Mouse (Mus musculus): ENCODE data around the gene Gaa.
"Not testable (repeated sequence)": the region's sequence is repeated elsewhere in the genome, so short reads cannot be mapped to it uniquely, and the experiment has no call there.

Gene Gaa

DNA sequence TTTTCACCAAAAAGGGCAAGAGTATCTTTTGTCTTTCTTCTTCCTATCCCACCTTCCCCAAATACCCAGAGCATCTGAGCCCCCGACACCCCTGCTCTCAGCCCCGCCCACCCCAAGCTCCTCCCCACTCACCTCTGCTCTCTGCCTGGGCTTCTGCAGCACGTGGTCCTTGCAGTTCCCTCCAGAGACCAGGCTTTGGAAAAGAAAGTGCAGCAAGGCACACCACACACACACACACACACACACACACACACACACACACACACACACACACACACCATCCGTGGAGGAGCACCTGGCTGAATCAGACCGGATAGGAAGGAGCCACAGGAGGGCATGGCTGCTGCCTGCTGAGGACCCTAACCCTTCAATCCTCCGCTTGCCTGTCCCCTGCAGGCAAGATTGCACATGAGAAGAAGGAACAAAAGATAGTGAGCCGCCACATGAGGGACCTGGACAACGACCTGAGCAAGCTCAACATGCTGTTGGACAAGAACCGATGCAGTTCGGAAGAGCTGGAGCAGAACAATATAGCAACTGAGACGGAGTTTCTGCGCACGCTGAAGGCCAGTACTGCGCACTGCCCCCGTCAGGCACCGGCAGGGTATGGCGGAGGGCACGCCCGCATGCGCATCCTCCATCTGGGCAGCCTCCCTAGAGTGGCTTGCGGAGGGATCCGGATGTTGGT, 14.7 kb upstream of the Gaa start:
- DNase-seq (ENCODE audit: low read depth), result no peak

DNA sequence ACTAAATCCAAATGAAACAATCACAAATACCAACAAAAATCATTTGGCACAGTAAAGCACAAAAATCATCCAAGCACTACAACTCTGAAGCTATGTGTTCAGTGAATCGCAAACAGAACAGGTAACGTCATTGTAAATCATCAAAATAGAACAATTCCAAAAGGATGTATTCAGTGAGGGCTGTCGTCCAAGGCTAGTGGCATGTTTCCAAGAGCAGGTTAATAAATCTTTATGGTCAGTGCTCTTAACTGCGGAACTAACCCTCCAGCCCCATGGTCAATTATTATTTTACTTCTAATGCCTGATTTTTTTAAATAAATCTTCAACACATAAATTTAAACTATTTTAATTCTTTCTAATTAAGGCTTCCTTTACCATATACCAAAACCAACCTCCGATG, 11.1 kb upstream of the Gaa start:
- DNase-seq (ENCODE audit: low read depth), result not testable (repeated sequence)

DNA sequence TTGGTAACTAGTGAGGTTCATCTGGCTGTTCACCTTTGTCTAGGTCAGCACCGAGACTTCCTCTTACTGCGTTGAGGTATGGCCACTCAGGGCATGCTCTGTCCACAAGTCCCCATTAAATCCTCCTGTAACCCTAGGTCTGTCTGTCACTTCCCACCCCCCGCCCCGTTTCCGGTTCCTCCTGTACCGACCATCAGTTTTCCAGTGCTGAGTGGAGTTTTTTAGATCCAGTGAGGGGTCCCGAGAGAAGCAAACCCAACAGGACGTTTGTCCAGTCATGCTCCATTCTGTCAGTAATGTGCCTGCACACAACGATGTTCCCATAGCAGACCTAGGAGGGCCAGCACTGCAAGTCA, 9.5 kb upstream of the Gaa start:
- no peak for DNase-seq (ENCODE audit: low read depth)

DNA sequence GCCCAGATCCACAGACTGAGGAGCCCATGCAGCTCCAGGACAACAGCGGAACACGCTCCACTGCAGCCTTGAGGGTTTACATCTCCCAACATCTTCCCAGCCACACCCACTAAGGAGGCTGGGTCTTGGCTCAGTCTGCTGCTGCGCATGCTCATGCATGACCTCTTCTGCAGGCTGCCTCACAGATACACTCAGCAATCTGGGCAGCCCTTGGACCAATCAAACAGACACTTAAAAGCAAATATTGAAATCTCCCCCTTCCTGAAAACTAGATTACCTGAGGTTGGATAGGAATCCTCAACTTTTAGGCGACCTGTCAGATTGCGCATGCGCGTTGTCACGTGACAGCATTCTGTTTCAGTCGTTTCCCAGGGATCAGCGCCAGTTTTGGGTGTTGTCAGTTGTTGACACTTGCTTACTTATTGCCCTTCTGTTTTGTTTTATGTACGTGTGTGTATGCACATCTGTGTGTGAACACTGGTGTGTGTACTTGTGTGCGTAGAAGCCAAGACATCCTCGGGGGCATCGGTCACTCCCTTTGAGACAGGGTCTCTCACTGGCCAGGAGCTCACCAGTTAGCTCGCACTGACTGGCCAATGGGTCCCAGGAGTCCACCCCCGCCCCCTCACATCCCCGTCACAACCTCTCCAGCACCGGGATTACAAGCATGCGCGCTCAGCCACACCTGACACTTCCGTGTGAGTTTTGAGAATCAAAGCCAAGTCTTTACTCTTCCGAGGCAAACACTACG, 8.9 kb upstream of the Gaa start:
- peak; percentile 88 for DNase-seq (ENCODE audit: low read depth)

DNA sequence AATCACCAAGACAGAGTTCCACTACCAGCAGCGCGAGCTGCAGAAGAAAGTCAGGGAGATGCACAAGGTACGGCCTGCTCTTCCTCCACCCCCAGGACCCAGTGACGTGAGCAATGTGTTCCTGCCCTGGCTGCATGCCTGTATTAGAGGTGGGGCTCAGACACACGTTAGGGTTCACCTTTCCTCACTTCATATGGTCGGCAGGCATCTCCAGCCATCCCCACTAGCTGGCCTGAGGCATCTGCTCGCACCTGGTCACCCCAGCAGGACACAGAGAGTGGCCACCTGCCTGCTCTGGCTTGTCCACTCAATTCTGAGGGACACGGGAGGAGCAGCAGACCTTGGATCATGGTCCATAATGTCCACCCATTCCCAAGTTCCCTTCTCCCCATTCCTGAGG, 7.7 kb upstream of the Gaa start:
- DNase-seq (ENCODE audit: low read depth), result no peak

DNA sequence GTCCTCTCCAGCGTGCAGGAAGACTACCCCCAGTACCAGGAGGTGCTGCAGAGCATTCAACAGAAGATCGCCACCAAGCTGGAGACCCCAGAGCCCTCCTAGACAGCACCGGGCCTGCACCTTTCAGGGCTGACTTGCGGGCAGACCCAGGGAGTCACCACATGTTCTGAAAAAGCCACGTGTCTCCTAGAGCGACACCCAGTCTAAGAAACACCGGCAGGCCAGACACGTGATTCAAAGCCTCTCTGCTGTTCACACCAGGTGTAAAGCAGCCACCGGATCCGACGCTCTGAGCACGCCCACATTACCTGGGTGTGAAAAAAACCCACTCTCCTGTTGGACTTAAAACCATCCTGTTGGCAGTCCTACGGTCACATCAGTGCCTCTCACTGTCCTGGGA, 3.3 kb upstream of the Gaa start:
- no peak for DNase-seq (ENCODE audit: low read depth)

DNA sequence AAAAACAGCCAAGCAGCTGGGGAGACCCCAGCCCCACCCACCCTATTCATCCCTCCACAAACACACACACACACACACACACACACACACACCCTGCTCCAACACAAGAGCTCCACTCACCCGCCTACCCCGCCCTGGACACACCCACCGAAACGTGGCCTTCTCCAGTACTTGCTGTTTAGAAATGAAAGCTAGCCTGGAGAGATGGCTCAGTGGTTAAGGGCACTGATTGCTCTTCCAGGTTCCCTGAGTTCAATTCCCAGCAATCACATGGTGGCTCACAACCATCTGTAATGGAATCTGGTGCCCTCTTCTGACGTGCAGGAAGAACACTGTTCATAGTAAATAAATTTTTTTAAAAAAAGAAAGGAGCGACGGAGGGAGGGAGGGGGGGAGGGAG, 1.9 kb upstream of the Gaa start:
- DNase-seq (ENCODE audit: low read depth), result no peak

DNA sequence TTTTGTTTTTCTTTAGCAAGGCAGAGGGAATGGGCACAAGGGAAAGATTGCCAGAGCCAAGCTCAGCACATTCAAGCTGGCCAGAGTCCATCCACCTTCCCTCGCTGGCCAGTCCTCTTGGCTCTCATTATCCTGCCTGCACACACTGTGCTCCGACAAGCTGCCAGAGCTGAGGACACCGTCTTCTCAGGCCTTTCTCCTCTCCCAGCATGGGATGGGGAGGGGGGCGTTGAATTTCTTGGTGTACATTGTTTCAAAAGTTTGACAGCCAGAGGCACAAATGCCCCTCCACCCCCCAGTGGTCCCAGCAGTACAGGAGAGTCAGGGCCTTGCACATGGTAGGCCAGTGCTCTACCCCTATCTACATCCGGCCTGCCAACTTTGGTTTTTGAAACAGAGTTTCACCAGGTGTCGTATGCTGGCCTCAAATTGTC, 429 bp upstream of the Gaa start:
- DNase-seq (ENCODE audit: low read depth), result no peak

DNA sequence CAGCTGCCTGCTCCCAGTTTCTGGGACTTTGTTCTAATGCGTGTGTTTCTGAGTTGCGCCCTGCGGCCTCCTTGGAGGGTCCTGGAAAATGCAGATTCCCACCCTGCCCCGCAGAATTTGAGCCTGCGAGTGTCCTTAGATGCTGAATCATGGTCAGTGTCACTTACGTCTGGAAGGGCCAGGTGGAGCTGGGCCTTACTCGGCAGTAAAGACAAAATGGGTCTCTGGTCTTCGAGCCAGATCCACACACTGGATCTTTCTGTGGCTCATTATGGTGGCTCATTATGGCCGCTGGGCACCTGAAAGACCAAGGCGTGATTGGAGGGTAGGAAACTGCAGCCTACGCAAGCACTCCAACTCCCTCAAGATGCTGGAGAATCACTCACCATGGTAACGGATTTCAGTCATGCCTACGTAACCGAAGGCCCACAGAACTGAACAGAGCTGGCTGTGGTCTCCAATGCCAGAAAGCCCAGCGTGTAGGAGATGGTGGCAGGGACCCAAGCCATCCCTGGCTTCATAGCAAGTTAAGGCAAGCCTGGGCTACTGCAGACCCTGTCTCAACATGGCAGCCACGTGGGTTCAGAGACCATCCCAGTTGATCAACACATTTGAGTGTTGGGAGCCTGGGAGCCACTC, 989 bp downstream of the Gaa start:
- no peak for DNase-seq (ENCODE audit: low read depth)

DNA sequence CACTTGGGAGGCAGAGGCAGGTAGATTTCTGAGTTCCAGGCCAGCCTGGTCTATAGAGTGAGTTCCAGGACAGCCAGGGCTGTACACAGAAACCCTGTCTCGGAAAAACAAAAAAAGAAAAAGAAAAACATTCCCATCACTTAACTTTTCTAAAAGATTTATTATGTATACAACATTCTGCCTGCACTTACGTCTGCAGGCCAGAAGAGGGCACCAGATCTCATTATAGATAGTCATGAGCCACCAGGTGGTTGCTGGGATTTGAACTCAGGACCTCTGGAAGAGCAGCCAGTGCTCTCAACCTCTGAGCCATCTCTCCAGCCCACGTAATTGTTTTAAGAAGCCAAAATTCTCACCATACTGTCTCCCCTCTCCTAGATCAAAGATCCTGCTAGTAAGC, 4.8 kb downstream of the Gaa start:
- not testable (repeated sequence) for DNase-seq (ENCODE audit: low read depth)

DNA sequence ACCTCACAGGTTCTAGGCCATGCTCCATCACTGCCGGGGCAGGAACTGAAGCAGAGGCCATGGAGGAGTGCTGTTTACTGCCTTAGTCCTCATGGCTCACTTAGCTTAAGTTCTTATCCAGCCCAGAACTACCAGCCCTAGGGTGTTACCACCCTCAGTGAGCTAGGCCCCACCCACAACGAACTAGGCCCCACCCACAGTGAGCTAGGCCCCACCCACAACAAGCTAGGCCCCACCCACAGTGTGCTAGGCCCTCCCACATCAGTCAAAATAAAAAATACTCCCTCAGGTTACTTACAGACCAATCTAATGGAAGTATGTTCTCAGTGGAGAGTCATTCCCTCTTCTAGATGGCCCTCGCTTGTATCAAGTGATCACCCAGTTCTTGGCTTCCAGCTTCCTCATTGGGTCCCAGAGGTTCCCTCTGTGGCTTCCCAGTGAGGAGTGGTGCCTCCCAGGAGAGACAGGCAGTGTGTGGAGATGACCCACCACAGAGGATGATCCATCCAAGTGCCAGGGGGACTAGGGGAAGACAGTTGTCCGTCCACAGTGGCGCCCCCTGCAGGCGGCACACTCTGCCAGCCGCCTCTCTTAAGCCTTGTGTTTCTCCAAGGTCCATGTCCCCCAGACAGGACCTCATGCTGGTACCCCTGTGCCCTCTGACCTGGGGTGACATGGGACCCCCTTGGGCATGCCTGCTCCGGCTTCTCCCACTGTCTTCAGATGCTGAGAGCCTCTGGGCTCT, 5.7 kb downstream of the Gaa start:
- no peak for DNase-seq (ENCODE audit: low read depth)

DNA sequence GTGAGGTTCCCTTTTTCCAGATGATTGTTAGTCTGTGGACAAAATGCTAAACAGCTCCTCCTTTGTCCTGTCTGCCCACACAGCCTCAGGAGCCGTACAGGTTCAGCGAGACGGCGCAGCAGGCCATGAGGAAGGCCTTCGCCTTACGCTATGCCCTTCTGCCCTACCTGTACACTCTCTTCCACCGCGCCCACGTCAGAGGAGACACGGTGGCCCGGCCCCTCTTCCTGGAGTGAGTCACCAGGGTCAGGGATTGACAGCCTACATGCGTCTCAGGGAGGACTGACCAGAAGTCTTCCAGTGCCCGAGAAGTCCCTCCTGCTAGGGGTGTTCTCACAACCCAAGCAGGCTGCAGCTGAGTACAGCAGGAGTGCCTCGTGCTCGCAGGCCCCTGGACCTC, 13.3 kb downstream of the Gaa start:
- DNase-seq (ENCODE audit: low read depth), result no peak

DNA sequence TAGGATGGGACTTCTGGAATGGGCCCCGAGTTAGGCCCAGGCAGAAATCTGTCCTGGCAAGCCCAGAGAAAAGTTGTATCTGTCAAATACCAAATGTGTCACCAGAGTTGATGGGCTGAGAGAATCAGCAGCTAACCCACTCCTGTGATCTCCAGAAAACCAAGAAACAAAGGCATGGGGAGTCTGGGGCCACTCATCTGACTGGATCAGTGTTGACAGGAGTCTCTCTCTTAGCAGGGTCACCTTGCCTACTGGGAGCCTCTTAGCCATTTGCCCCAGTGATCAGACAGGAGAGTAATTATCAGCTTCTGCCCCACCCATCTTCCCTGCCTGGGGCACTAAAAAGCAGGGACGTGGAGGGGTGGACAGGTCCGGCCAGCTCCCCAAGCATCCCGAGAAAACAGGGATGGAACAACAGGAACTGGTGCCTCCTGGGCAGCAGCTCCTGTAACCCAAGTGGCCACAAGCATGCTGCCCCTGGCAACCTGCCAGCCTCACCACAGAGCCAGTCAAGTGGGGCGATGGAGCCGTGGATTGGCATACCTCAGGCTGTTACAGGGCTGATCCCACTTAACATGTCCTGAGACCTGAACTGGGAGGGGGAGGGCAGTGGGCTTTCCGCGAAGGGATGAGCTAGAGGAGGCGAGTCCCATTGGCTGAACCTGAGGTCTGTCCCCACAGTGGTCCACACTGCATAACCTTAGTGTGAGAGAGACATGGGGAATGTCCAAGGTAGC, 18.3 kb downstream of the Gaa start:
- peak; percentile 33 for DNase-seq (ENCODE audit: low read depth)

DNA sequence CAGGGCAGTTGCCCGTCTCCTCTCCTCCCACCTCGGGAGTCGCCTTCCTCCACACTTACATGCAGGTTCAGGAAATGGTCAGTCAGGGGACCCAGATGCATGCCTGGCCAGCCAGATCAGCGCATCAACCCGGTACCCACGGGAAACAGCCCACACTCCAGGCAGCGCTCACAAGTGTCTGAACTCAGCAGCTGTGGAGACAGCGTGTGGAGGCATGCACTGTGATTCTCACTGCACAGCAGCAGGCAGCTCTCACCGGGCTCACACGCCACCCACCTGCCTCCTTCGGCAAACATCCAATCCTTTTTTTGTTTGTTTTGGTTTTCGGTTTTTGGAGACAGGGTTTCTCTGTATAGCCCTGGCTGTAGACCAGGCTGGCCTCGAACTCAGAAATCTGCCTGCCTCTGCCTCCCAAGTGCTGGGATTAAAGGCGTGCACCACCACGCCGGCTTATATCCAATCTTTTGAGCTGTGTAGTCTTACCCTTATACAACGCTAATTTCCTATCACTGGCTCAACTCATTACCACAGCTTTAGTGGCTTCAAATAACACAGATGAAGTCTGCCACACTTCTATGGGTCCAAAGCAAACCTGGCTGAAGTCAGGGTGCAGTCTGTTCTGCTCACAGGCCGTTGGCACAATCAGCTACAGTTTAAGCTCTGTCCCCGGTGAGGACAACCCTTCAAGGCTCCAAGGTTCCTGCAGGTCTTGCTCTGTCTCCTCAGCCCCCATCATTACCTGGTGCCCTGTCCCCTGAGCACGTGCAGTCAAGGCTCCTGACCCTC, 19.7 kb downstream of the Gaa start:
- no peak for DNase-seq (ENCODE audit: low read depth)

DNA sequence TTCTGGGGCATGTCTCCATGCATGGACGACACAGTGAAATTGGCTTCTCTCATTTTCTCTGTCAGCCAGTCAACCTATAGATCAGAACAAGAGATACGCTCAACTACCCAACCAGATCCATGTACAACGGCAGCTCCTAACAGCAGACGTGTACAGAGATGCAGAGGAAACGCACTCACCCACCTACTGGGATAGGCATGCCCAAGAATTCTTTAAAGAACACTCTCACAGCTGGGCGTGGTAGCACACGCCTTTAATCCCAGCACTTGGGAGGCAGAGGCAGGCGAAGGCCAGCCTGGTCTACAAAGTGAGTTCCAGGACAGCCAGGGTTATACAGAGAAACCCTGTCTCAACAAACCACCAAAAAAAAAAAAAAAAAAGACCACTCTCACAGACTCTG, 25.2 kb downstream of the Gaa start:
- not testable (repeated sequence) for DNase-seq (ENCODE audit: low read depth)

DNA sequence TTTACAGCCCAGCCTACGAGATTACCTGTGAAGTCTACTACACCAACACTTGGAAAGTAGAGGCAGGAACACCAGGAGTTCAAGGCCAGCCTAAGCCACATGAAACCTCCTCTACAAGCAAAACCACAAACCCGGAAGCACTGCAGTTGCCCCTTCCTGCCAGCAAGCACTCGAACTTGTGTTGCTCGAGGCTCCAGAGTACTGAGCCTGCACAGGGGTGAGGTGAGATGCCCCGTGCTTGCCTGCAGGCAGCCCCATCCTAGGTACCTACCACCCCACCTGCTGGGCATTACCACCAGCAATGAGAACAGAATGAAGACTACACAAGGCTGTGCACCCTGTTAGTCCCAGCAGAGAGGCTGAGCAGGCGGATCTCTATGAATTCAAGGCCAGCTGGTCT, 30.3 kb downstream of the Gaa start:
- DNase-seq (ENCODE audit: low read depth), result peak; percentile 77

DNA sequence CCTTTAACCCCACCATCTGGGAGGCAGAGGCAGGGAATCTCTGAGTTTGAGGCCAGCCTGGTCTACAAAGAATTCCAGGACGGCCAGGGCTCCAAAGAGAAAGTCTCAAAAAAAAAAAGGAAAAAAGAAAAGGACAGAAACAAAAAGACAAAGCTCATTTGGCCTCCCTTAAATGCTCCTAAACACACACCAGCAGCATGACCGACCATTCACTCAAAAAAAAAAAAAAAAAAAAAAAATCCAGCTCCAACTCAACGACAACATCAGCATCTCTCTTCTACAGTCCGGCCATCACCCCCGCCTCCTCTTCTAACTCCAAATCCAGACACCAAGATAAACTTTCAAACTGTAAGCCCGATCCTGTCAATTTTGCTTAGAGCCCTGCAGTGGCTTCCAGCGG, 31.2 kb downstream of the Gaa start:
- DNase-seq (ENCODE audit: low read depth), result no peak

DNA sequence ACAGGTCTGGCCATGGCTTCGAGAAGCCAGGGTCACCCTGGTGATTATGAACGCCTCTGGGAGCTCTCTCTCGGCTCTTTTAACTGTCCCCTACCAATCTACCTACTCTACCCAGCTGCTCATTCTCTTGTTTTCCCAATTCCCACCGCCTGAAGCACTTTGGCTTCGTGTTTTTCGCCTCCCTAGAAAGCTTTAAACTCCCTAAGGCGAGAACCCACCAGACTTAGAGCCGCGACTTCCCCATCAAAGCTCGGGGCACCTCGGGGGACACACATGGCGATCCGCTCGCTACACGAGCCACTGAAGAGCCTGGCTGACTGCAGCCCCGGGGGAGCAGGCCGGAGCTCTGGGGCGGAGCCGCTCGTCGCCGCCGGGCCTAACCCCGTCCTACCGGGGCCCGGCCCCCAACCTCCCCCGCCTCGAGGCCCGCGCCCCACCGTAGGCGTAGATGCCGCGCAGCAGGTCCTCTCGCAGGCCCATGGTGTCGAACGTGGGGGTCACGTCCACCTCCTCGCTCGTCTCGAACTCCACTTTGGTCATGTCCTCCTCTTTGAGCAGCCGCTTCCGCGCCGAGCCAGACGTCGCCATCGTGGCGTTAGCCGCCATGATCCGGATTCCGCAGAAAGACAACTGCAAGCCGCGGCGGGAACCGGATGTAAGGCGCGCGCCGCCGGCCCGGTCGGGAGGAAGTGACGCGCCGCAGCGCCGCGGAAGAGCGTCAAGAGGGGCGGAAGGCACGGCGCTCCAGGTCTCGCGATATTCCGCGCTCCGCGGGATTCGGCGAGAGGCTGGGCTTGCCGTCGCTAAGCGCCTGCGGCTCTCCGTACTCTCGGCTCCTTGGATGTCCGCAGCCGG, 31.9 kb downstream of the Gaa start, which contains the start of gene Eif4a3:
Eif4a3 (minus strand) TSS at position 699 of the 855 bp plus-strand sequence.
- peak; percentile 96 for DNase-seq (ENCODE audit: low read depth)

DNA sequence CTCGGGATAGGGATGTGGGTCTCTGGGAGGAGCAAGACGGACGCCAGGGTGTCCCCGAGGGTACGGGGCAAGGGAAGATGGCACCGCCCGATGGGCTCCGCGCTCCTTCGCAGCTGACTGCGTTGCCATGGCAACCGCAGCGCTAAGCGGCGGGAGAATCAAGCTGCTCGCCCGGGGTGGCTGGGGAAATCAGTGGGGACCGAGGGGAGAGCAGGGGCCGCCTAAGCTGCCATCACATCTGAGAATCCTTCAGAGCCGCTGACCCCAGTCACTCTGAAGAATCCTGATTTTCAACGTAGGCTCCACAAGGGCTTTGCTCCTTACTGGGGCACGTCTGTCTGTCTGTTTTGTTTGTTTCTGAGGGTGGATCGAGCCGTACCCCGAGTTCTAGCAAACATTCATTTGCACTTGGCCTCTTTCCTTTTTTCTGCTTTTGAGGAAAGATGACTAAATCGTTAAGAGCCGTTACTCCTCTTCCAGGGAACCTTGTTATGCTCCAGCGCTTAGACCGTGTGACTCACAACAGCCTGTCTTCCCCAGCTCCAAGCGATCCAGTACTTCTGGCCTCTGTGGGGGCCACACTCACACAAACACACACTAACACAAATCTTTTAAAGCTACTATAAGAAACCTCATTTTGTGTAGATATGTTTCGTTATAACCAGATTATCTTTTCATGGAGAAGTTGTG, 32.7 kb downstream of the Gaa start:
- DNase-seq (ENCODE audit: low read depth), result peak; percentile 49

DNA sequence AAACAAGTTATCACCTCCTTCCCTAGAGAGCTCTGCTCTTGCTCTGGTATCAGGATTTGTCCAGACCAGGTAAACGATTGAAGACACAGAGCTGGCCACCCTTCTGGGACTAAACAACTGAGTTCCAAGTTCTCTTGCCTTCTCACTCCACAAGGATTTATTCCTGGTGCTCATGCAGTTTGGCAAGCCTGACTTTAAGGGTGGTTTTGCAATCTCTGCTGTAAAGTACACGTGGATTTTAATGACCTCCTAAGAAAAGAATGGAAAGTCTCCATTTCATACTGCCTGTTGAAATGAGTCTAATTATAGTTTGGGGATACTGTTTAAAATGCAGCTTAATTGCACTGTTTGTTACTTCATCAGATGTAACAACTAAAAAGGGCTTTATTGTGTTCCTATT, 33.3 kb downstream of the Gaa start:
- no peak for DNase-seq (ENCODE audit: low read depth)

All from 416B (cell line).